Mouse (Mus musculus): ENCODE measurements at regions not wholly inside any gene's neighbourhood (a gene's known extent, or its start where the extent isn't known, plus 50 kb on each side); places are given as distances from the start of the nearest gene placed in this dataset.

DNA sequence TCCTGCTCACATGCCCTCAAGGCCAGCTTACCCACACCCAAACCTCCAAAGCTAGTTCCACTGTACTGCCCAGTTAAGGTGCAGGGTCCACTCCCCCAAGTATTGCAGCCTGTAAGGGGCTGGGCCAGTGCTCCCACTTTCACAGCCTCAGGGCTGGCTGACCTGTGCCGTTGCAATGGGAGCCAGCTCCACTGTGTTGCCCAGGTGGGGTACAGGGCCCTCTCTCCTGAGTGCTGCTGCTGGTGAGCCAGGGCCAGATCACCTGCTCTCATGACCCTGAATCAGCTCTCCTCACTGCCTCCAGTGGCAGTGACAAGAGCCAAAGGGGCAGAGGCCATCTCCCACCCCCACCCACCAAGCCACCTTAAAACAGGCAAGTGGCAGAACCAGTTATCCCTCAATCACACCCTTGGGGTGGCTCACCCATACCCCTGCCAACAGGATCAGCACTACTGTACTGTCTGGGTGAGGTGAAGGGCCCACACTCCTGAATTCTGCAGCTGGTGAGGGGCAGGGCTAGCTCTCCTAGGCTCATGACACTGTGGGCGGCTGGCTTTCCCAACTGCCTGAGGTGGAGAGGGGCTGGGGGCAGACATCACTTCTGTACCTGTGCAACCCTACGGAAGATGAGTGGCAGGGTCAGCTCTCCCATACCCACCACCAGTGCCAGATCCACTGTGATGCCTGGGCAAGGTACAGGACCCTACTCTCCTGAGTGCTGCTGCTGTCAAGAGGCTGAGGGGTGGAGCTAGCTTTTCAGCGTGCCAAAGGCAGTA, 248.9 kb upstream of the Pex5l start:
- no peak overlapping the region for H3K27ac ChIP-seq (replicated peaks; ENCODE audit: low read depth, low read length)
- DNase-seq (ENCODE audit: low spot score) (no peak), ATAC-seq (ENCODE audit: low read depth) (no peak)
- H3K36me3 ChIP-seq (ENCODE audit: control insufficient read depth, insufficient read depth, low read length), result no peaks in the 10 kb centered on the region
- no peak overlapping the region for H3K4me3 ChIP-seq (ENCODE audit: low read depth, low read length)
- H3K9me3 ChIP-seq (ENCODE audit: control insufficient read depth, low read length), result no peaks in the 10 kb centered on the region
- H3K4me1 ChIP-seq (ENCODE audit: control insufficient read depth, insufficient read depth, low read length), result no peaks in the 10 kb centered on the region
- no peak overlapping the region for H3K9ac ChIP-seq (ENCODE audit: low read depth, low read length)
- WGBS, result 70% methylated on average over 4 of the region's 4 CpGs
- H3K4me2 ChIP-seq (ENCODE audit: low read depth, low read length), result no peak overlapping the region
- H3K27me3 ChIP-seq (replicated peaks; ENCODE audit: control insufficient read depth, insufficient read depth, low read length), result no peaks in the 10 kb centered on the region

DNA sequence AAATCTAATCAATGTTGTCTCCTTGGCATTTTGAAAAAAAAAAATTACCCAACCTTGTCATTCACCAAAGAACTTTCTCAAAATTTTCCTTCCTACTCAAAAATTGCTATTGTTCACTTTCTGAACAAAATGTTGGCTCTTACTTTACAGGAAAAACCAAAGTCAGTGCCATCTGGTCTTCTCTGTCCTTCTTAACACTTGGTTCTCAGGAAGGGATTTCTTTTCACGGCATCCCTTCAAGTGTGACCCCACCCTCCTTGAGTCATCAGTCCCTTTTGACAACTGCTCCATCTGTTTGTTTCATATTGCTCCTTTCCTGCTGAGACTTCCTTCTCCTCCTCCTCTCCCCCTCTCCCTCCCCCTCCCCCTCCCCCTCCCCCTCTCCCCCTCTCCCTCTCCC, 245.1 kb upstream of the Pex5l start:
- Histone ChIP-seq H3K4me3 (ENCODE audit: low read depth, low read length) (no peak overlapping the region), H3K36me3 (ENCODE audit: control insufficient read depth, insufficient read depth, low read length) (no peaks in the 10 kb centered on the region), H3K27me3 (replicated peaks; ENCODE audit: control insufficient read depth, insufficient read depth, low read length) (no peaks in the 10 kb centered on the region), H3K9me3 (ENCODE audit: control insufficient read depth, low read length) (no peaks in the 10 kb centered on the region), H3K9ac (ENCODE audit: low read depth, low read length) (no peak overlapping the region), H3K4me1 (ENCODE audit: control insufficient read depth, insufficient read depth, low read length) (no peaks in the 10 kb centered on the region), H3K27ac (replicated peaks; ENCODE audit: low read depth, low read length) (no peak overlapping the region), H3K4me2 (ENCODE audit: low read depth, low read length) (no peak overlapping the region)
- ATAC-seq (ENCODE audit: low read depth) (no peak), DNase-seq (ENCODE audit: low spot score) (no peak)
- WGBS, result 46% methylated on average over 1 of the region's 1 CpGs

DNA sequence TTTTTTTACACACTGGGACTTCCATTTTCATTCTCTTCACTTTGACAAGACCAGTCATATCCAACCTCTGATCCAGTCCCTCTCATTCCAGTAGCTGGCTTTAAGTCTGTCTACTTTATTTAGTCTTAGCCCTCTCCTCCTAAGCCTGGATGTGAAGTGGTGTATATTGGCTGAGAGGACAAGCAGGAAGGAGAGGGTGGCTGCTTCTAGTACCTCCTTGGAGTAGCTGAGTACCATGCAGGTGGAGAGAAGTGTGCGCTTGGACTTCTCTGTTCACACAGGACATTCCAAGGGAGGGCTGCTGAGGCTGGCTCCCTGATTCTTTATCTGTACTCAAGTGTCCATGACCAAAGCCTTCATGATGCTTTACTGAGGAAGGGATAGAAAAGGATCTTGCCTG, 240.6 kb upstream of the Pex5l start:
- Histone ChIP-seq H3K36me3 (ENCODE audit: control insufficient read depth, insufficient read depth, low read length) (no peaks in the 10 kb centered on the region), H3K27ac (replicated peaks; ENCODE audit: low read depth, low read length) (no peak overlapping the region), H3K9ac (ENCODE audit: low read depth, low read length) (no peak overlapping the region), H3K4me3 (ENCODE audit: low read depth, low read length) (no peak overlapping the region), H3K27me3 (replicated peaks; ENCODE audit: control insufficient read depth, insufficient read depth, low read length) (no peaks in the 10 kb centered on the region), H3K9me3 (ENCODE audit: control insufficient read depth, low read length) (no peaks in the 10 kb centered on the region), H3K4me2 (ENCODE audit: low read depth, low read length) (no peak overlapping the region), H3K4me1 (ENCODE audit: control insufficient read depth, insufficient read depth, low read length) (no peaks in the 10 kb centered on the region)
- 100% methylated on average over 1 of the region's 1 CpGs for WGBS
- ATAC-seq (ENCODE audit: low read depth) (no peak), DNase-seq (ENCODE audit: low spot score) (no peak)

DNA sequence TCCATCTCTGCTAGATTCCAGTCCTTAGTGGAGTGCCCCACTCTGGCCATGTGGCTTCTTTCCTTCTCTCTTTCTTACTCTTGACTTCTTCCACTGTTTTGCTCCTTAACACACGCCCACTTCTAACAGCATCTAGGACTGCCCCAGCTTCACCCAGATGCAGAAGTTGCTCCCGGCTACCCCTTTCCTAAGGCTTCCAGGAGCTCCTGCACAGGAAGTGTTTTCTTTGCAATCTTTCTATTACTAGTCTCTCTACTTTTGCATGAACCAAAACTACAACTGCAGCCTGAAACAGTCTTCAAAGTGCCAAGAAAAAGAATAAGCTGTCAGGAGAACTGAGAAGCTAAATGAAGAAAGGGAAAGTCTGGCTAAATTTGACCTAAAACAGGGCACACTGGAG, 236.6 kb upstream of the Pex5l start:
- DNase-seq (ENCODE audit: low spot score) (no peak), ATAC-seq (ENCODE audit: low read depth) (no peak)
- 65% methylated on average over 2 of the region's 2 CpGs for WGBS
- no peaks in the 10 kb centered on the region for H3K27me3 ChIP-seq (replicated peaks; ENCODE audit: control insufficient read depth, insufficient read depth, low read length)
- H3K4me1 ChIP-seq (ENCODE audit: control insufficient read depth, insufficient read depth, low read length), result no peaks in the 10 kb centered on the region
- H3K36me3 ChIP-seq (ENCODE audit: control insufficient read depth, insufficient read depth, low read length), result no peaks in the 10 kb centered on the region
- H3K9me3 ChIP-seq (ENCODE audit: control insufficient read depth, low read length), result no peaks in the 10 kb centered on the region
- H3K4me2 ChIP-seq (ENCODE audit: low read depth, low read length), result no peak overlapping the region
- no peak overlapping the region for H3K4me3 ChIP-seq (ENCODE audit: low read depth, low read length)
- no peak overlapping the region for H3K27ac ChIP-seq (replicated peaks; ENCODE audit: low read depth, low read length)
- H3K9ac ChIP-seq (ENCODE audit: low read depth, low read length), result no peak overlapping the region

DNA sequence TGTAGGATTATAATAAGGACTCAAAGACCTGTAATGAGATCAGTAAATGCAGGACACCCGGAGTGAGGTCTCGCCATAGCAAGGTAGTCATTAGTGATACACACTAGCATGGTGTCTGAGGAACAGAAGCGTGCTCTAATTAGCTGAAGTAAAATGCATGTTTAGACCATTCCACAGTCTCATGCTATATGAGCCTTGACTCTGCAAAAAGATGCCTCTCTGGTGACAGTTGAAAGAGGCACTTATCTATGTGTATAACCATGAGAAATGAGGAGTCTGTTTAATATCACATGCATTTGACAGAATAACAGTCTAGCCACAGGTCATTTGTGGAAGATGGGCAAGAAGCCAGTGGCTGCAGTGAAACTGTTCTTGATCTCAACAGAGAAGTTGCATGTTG, 232.1 kb upstream of the Pex5l start:
- DNase-seq (ENCODE audit: low spot score), result no peak
- Histone ChIP-seq H3K9ac (ENCODE audit: low read depth, low read length) (no peak overlapping the region), H3K4me3 (ENCODE audit: low read depth, low read length) (no peak overlapping the region), H3K4me1 (ENCODE audit: control insufficient read depth, insufficient read depth, low read length) (no peaks in the 10 kb centered on the region), H3K4me2 (ENCODE audit: low read depth, low read length) (no peak overlapping the region), H3K9me3 (ENCODE audit: control insufficient read depth, low read length) (no peaks in the 10 kb centered on the region), H3K36me3 (ENCODE audit: control insufficient read depth, insufficient read depth, low read length) (no peaks in the 10 kb centered on the region), H3K27ac (replicated peaks; ENCODE audit: low read depth, low read length) (no peak overlapping the region), H3K27me3 (replicated peaks; ENCODE audit: control insufficient read depth, insufficient read depth, low read length) (no peaks in the 10 kb centered on the region)
- ATAC-seq (ENCODE audit: low read depth), result no peak
- 79% methylated on average over 3 of the region's 3 CpGs for WGBS

DNA sequence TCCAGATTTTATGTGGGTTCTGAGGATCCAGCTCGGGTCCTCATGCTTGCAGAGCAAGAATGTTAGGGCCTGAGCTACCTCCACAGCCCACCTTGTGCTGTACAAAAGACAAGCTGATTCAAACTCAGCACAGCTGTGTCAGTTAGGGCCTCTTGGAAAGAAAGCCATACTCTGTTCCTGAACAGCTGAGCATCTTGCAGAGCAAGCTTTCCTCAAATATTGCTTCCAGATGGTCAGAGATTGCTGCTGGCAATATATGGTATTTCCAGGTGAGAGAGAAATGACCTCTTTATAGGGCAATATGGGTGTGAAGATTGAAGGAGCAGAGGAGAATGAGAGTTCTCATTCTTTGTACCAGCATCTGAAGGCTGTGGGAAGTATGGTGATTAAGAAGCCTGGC, 229.8 kb upstream of the Pex5l start:
- no peak overlapping the region for H3K4me3 ChIP-seq (ENCODE audit: low read depth, low read length)
- WGBS, result 43% methylated on average over 1 of the region's 1 CpGs
- no peaks in the 10 kb centered on the region for H3K9me3 ChIP-seq (ENCODE audit: control insufficient read depth, low read length)
- no peaks in the 10 kb centered on the region for H3K36me3 ChIP-seq (ENCODE audit: control insufficient read depth, insufficient read depth, low read length)
- no peak overlapping the region for H3K4me2 ChIP-seq (ENCODE audit: low read depth, low read length)
- no peaks in the 10 kb centered on the region for H3K4me1 ChIP-seq (ENCODE audit: control insufficient read depth, insufficient read depth, low read length)
- no peak for ATAC-seq (ENCODE audit: low read depth)
- no peak for DNase-seq (ENCODE audit: low spot score)
- no peaks in the 10 kb centered on the region for H3K27me3 ChIP-seq (replicated peaks; ENCODE audit: control insufficient read depth, insufficient read depth, low read length)
- H3K27ac ChIP-seq (replicated peaks; ENCODE audit: low read depth, low read length), result no peak overlapping the region
- H3K9ac ChIP-seq (ENCODE audit: low read depth, low read length), result no peak overlapping the region

DNA sequence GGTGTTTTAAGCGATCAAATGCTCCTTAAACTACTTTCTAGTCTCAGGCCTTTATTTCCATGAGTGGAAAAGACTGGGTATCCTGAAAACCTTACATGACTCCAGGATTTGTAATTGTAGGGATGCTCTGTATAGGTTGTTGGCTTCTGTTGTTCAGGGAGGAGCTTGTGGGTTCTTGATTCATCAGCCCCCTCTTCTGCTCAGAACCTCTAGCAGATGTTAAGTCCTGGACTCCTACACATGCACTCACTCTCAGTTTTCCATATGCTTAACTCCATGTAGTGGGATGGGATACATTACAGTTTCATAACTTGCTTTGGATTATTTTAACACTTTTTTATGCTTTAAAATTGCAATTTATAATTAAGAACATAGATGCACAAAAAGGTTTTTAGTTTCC, 220.5 kb upstream of the Pex5l start:
- no peak for ATAC-seq (ENCODE audit: low read depth)
- H3K36me3 ChIP-seq (ENCODE audit: control insufficient read depth, insufficient read depth, low read length), result no peaks in the 10 kb centered on the region
- H3K9me3 ChIP-seq (ENCODE audit: control insufficient read depth, low read length), result no peaks in the 10 kb centered on the region
- DNase-seq (ENCODE audit: low spot score), result no peak
- H3K27ac ChIP-seq (replicated peaks; ENCODE audit: low read depth, low read length), result no peak overlapping the region
- no peak overlapping the region for H3K9ac ChIP-seq (ENCODE audit: low read depth, low read length)
- H3K27me3 ChIP-seq (replicated peaks; ENCODE audit: control insufficient read depth, insufficient read depth, low read length), result no peaks in the 10 kb centered on the region
- WGBS, result 92% methylated on average over 1 of the region's 1 CpGs
- no peak overlapping the region for H3K4me3 ChIP-seq (ENCODE audit: low read depth, low read length)
- H3K4me2 ChIP-seq (ENCODE audit: low read depth, low read length), result no peak overlapping the region
- H3K4me1 ChIP-seq (ENCODE audit: control insufficient read depth, insufficient read depth, low read length), result no peaks in the 10 kb centered on the region

DNA sequence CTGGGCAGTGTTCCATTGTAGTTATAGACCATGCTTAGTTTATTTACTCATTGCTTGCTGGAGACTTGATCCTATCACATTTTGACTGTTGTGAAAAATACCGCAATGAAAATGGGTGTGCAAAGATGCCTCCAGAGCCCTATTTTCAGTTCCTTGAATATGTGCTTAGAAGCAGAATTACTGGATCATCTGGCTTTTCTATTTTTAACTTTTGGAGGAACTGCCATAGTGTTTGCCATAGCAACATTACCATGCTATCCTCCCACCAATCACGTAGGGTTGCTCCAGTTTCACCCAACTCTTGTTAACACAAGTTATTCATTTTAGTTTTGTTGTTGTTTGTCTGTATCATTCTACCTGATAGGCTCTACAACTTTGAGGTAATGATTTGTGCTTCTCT, 217.0 kb upstream of the Pex5l start:
- WGBS, result 94% methylated on average over 2 of the region's 2 CpGs
- ATAC-seq (ENCODE audit: low read depth) (no peak), DNase-seq (ENCODE audit: low spot score) (no peak)
- H3K9ac ChIP-seq (ENCODE audit: low read depth, low read length), result no peak overlapping the region
- H3K9me3 ChIP-seq (ENCODE audit: control insufficient read depth, low read length), result no peaks in the 10 kb centered on the region
- H3K4me2 ChIP-seq (ENCODE audit: low read depth, low read length), result no peak overlapping the region
- H3K4me1 ChIP-seq (ENCODE audit: control insufficient read depth, insufficient read depth, low read length), result no peaks in the 10 kb centered on the region
- H3K27ac ChIP-seq (replicated peaks; ENCODE audit: low read depth, low read length), result no peak overlapping the region
- no peaks in the 10 kb centered on the region for H3K27me3 ChIP-seq (replicated peaks; ENCODE audit: control insufficient read depth, insufficient read depth, low read length)
- no peaks in the 10 kb centered on the region for H3K36me3 ChIP-seq (ENCODE audit: control insufficient read depth, insufficient read depth, low read length)
- no peak overlapping the region for H3K4me3 ChIP-seq (ENCODE audit: low read depth, low read length)

DNA sequence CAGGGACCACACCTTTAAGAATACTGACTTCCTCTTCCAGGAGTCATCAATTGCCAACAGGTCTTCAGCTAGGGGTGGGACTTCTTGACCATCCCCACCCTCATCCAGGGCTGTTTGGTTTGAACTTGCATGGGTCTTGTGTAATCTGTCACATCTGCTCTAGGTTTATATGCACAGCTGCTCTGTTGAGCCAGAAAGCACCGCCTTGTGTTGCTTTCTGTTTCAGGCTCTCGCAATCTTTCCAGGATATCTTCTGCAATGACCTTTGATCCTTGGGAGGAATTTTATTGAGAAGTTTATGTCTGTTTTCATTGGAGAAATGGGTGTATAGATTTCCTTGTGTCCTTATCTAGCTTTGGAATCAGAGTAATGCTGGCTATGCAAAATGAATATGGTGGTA, 210.8 kb upstream of the Pex5l start:
- no peak overlapping the region for H3K27ac ChIP-seq (replicated peaks; ENCODE audit: low read depth, low read length)
- H3K4me3 ChIP-seq (ENCODE audit: low read depth, low read length), result no peak overlapping the region
- no peak overlapping the region for H3K9ac ChIP-seq (ENCODE audit: low read depth, low read length)
- no peak for ATAC-seq (ENCODE audit: low read depth)
- no peaks in the 10 kb centered on the region for H3K9me3 ChIP-seq (ENCODE audit: control insufficient read depth, low read length)
- no peaks in the 10 kb centered on the region for H3K27me3 ChIP-seq (replicated peaks; ENCODE audit: control insufficient read depth, insufficient read depth, low read length)
- H3K4me2 ChIP-seq (ENCODE audit: low read depth, low read length), result no peak overlapping the region
- 89% methylated on average over 2 of the region's 2 CpGs for WGBS
- no peaks in the 10 kb centered on the region for H3K36me3 ChIP-seq (ENCODE audit: control insufficient read depth, insufficient read depth, low read length)
- no peaks in the 10 kb centered on the region for H3K4me1 ChIP-seq (ENCODE audit: control insufficient read depth, insufficient read depth, low read length)
- no peak for DNase-seq (ENCODE audit: low spot score)
